Mouse (Mus musculus): ENCODE measurements around the gene Tmem92. TPM values are rescaled to one million over a fixed set of nuclear protein-coding genes. Genes with fewer than 3 reads are reported as not detected.

The Tmem92 gene
- polyA plus RNA-seq, 1 experiment: not detected

DNA sequence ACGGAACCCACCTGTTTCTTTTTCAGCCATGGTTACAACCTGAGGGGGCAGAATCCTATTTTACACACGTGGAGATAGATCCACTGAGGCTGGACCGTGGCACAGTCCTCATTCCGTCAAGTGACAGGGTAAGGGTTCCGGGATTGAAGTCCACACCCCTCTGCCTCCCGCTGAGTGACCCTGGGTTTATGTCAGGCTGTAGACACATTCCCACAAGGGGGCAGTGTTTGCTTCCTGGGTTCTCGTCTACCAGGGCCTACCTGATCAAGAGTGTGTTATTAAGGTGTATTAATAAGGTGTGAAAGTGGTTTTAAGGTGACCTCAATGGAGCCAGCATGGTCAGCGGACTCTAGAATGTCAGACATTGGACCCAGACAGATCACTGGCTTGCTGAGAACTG is 49.7 kb downstream of the Tmem92 start:
- peak overlapping the region; percentile 37 for H3K4me3 ChIP-seq (replicated peaks)

GRCm38 (mm10) chr11:94731229-94731628 is 51.3 kb downstream of the Tmem92 start:
- Histone ChIP-seq H3K27me3 (ENCODE audit: control insufficient read depth) (no peaks in the 10 kb centered on the region), H3K4me1 (ENCODE audit: control insufficient read depth) (no peaks in the 10 kb centered on the region), H3K36me3 (ENCODE audit: control insufficient read depth) (no peaks in the 10 kb centered on the region), H3K9me3 (ENCODE audit: control insufficient read depth, low read length) (no peaks in the 10 kb centered on the region), H3K4me3 (replicated peaks) (no peak overlapping the region)
- TF ChIP-seq GATA1 (IDR thresholded peaks at IDR 0.05; ENCODE audit: low read length) (no peak), TAL1 (IDR thresholded peaks at IDR 0.05; ENCODE audit: low read length) (no peak)

More for the DNA sequence above, 49.7 kb downstream of the Tmem92 start:
- no peaks in the 10 kb centered on the region for H3K27me3 ChIP-seq (ENCODE audit: control insufficient read depth)
- no peaks in the 10 kb centered on the region for H3K4me1 ChIP-seq (ENCODE audit: control insufficient read depth)
- TF ChIP-seq GATA1 (IDR thresholded peaks at IDR 0.05; ENCODE audit: low read length) (no peak), TAL1 (IDR thresholded peaks at IDR 0.05; ENCODE audit: low read length) (no peak)
- no peaks in the 10 kb centered on the region for H3K36me3 ChIP-seq (ENCODE audit: control insufficient read depth)
- H3K9me3 ChIP-seq (ENCODE audit: control insufficient read depth, low read length): no peaks in the 10 kb centered on the region

DNA sequence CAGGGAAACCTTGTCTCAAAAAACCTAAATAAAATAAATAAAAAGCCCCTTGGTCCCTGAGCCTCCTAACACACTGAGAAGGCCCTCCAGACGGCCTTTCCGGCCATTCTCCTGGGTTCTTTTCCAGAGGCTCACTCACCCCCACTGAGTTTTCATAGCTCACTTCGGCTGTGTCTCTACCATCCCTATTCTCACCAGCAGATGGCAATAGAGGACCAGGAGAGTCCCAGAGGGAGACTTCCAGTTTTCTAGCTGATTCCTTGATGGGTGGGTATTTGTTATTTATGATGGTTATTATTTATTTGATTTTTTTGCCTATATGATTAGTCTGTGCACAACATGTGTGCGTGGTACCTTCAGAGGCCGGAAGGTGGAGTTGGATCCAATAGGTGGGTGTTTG is 52.2 kb downstream of the Tmem92 start:
- Histone ChIP-seq H3K9me3 (ENCODE audit: control insufficient read depth, low read length) (no peaks in the 10 kb centered on the region), H3K36me3 (ENCODE audit: control insufficient read depth) (no peaks in the 10 kb centered on the region), H3K4me1 (ENCODE audit: control insufficient read depth) (no peaks in the 10 kb centered on the region), H3K27me3 (ENCODE audit: control insufficient read depth) (no peaks in the 10 kb centered on the region), H3K4me3 (replicated peaks) (no peak overlapping the region)
- TF ChIP-seq GATA1 (IDR thresholded peaks at IDR 0.05; ENCODE audit: low read length): no peak

DNA sequence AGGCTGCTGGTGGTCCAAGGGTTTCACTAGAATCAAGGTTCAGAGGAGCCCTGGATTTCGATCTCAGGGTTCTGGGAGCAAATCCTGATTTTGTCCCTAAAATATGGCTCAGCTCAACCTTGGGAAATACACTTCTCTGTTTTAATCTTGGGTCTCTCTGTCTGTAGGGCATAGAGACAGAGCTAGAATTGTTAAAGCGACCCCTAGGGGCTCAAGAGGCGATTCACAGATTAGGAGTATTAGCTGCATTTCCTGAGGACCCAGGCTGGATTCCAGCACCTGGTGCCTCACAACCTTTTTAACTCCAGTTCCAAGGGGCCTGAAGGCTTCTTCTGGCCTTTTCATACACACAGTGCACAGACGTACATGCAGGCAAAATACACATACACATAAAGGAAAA is 52.9 kb downstream of the Tmem92 start:
- TF ChIP-seq GATA1 (IDR thresholded peaks at IDR 0.05; ENCODE audit: low read length) (no peak), TAL1 (IDR thresholded peaks at IDR 0.05; ENCODE audit: low read length) (no peak)
- no peaks in the 10 kb centered on the region for H3K4me1 ChIP-seq (ENCODE audit: control insufficient read depth)
- no peaks in the 10 kb centered on the region for H3K27me3 ChIP-seq (ENCODE audit: control insufficient read depth)
- H3K9me3 ChIP-seq (ENCODE audit: control insufficient read depth, low read length): no peaks in the 10 kb centered on the region
- H3K4me3 ChIP-seq (replicated peaks): no peak overlapping the region
- H3K36me3 ChIP-seq (ENCODE audit: control insufficient read depth): no peaks in the 10 kb centered on the region

DNA sequence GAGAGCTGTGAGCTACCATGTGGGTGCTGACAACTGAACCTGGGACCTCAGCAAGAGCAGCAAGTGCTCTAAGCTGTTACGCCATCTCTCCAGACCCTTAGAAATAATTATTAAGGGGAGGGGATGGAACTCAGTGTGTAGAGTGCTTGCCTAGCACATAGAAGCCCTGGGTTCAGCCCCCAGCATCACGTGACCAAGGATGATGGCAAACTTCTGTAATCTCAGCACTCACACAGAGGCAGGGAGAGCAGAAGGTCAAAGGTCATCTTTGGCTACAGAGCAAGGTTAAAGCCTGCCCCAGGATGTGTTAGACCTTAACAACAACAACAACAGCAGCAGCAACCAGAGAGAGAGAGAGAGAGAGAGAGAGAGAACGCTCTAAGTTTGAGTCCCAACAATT is 54.0 kb downstream of the Tmem92 start:
- Histone ChIP-seq H3K4me1 (ENCODE audit: control insufficient read depth) (no peaks in the 10 kb centered on the region), H3K36me3 (ENCODE audit: control insufficient read depth) (no peaks in the 10 kb centered on the region), H3K27me3 (ENCODE audit: control insufficient read depth) (no peaks in the 10 kb centered on the region), H3K4me3 (replicated peaks) (no peak overlapping the region), H3K9me3 (ENCODE audit: control insufficient read depth, low read length) (no peaks in the 10 kb centered on the region)
- TF ChIP-seq TAL1 (IDR thresholded peaks at IDR 0.05; ENCODE audit: low read length) (no peak), GATA1 (IDR thresholded peaks at IDR 0.05; ENCODE audit: low read length) (no peak)

DNA sequence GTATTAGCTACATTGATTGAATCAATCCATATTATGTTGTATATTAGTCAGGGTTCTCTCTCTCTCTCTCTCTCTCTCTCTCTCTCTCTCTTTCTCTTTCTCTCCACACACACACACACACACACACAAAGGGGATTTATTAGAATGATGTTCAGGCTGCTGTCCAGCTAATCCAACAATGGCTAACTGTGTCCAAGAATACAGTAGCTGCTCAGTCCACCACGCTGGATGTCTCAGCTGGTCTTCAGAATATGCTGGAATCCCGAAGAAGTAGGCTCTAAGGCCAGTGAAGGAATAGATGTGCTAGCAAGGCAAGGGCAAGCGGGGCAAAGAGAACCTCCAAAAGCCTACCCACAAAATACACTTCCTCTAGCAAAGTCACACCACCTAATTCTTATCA is 55.2 kb downstream of the Tmem92 start:
- H3K4me3 ChIP-seq (replicated peaks): no peak overlapping the region
- no peaks in the 10 kb centered on the region for H3K4me1 ChIP-seq (ENCODE audit: control insufficient read depth)
- no peaks in the 10 kb centered on the region for H3K9me3 ChIP-seq (ENCODE audit: control insufficient read depth, low read length)
- TF ChIP-seq TAL1 (IDR thresholded peaks at IDR 0.05; ENCODE audit: low read length) (no peak), GATA1 (IDR thresholded peaks at IDR 0.05; ENCODE audit: low read length) (no peak)
- H3K27me3 ChIP-seq (ENCODE audit: control insufficient read depth): no peaks in the 10 kb centered on the region
- H3K36me3 ChIP-seq (ENCODE audit: control insufficient read depth): no peaks in the 10 kb centered on the region

Other genes with a start within 250 kb of the Tmem92 start
- 0.02 TPM in 1 of 2 replicates, not detected in the other for gene Rsad1, start 233.4 kb downstream of the Tmem92 start, polyA plus RNA-seq (2012)
- gene Chad, start 217.7 kb downstream of the Tmem92 start, polyA plus RNA-seq (2012): not detected in 2 replicates
- 0.06 and 0.09 TPM in 2 replicates for gene Acsf2, start 180.8 kb downstream of the Tmem92 start, polyA plus RNA-seq (2012)
- gene Lrrc59, start 152.9 kb downstream of the Tmem92 start, polyA plus RNA-seq (2012): 4.9 and 6.1 TPM in 2 replicates
- 10.9 and 14.7 TPM in 2 replicates for gene Mrpl27, start 128.9 kb downstream of the Tmem92 start, polyA plus RNA-seq (2012)
- gene Eme1, start 128.7 kb downstream of the Tmem92 start, polyA plus RNA-seq (2012): 0.99 and 1.4 TPM in 2 replicates
- 0.33 and 0.37 TPM in 2 replicates for gene Xylt2, start 105.2 kb downstream of the Tmem92 start, polyA plus RNA-seq (2012)
- gene Gm11541, start 78.2 kb downstream of the Tmem92 start, polyA plus RNA-seq (2012): 0.02 TPM in 1 of 2 replicates, not detected in the other
- 0.07 TPM in 1 of 2 replicates, not detected in the other for gene Cdc34b, start 40.9 kb downstream of the Tmem92 start, polyA plus RNA-seq (2012)
- gene Col1a1, start 153.5 kb upstream of the Tmem92 start, polyA plus RNA-seq (2012): 0.01 TPM in 2 replicates
- gene Hils1, start 184.9 kb upstream of the Tmem92 start, polyA plus RNA-seq (2012): not detected in 2 replicates
- not detected in 2 replicates for gene Sgca, start 193.6 kb upstream of the Tmem92 start, polyA plus RNA-seq (2012)
- 29.1 and 31.4 TPM in 2 replicates for gene Ppp1r9b, start 208.3 kb upstream of the Tmem92 start, polyA plus RNA-seq (2012)
- gene Samd14, start 227.2 kb upstream of the Tmem92 start, polyA plus RNA-seq (2012): 123 and 135 TPM in 2 replicates